Mouse (Mus musculus): ENCODE data around the gene Adamts4.
A peak's percentile ranks its signal among the peaks of the same experiment; 100 is the strongest.

Gene Adamts4

DNA sequence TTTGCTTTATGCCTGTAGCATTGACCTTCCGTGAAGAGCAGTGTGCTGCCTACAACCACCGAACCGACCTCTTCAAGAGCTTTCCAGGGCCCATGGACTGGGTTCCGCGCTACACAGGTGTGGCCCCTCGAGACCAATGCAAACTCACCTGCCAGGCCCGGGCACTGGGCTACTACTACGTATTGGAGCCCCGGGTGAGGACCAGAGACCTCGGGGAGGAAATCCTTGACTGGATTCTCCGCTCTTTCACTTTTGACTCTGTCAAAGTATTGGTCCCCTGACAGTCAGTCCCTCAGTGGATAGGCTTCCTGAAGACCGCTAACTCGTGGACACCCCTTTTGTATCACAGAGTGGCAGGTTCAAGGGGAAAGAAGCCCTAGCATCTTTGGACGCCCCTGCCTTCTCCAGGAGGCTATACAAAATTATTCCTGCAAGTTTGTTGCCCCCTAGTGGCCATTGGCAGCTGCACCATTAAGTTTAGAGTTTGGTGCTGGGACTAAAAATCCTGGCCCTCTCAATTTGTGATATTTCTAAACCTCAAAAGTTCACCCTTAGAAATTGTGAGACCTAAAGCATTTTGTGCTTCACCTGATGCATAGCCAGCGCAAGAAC is 6.8 kb downstream of the Adamts4 start:
- DNase-seq = no peak

DNA sequence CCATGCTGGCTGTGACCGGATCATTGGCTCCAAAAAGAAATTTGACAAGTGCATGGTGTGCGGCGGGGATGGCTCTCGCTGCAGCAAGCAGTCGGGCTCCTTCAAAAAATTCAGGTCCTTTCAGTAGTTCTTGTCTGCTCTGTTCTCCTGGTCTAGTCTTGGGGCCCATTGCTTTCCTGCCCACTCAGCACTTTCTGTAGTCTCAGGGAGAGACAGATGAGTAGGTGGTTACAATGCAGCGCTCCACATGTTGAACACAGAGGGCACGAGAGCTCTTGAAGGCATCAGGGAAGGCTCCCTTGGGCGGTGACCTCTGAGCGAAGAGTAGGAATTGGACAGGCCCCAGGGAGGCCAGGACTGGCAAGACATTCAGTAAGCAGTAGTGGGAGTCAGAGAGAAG is 7.6 kb downstream of the Adamts4 start:
- DNase-seq = no peak

DNA sequence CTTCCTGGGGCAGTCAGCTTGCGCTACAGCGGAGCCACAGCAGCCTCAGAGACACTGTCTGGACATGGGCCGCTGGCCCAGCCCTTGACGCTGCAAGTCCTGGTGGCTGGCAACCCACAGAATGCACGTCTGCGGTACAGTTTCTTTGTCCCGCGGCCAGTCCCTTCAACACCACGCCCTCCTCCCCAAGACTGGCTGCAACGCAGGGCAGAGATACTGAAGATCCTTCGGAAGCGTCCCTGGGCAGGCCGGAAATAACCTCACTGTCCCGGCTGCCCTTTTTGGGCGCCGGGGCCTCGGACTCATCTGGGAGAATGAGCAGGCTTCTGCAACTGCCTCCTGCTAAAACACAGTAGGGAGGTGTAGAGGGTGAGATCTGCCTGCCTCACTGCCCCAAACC is 8.7 kb downstream of the Adamts4 start:
- no peak for DNase-seq

DNA sequence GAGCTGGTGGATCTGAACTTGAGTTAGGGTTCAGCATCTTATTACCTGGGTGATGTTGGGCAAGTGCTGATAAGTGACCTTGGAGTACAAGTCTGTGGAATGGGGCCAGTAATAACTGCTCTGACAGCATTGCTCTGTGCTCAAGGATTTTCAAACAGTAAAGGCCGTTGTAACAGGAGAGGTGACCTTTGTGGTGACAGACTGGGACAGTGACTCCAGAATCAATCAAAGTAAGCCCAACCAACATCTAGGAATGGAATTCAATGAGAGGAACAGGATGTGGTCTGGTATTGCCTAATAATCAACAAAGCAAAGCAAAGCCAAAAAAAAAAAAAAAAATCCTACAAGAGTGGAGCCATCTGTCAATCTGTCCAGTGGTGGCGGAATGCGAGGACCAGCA is 10.1 kb downstream of the Adamts4 start:
- no peak for DNase-seq

DNA sequence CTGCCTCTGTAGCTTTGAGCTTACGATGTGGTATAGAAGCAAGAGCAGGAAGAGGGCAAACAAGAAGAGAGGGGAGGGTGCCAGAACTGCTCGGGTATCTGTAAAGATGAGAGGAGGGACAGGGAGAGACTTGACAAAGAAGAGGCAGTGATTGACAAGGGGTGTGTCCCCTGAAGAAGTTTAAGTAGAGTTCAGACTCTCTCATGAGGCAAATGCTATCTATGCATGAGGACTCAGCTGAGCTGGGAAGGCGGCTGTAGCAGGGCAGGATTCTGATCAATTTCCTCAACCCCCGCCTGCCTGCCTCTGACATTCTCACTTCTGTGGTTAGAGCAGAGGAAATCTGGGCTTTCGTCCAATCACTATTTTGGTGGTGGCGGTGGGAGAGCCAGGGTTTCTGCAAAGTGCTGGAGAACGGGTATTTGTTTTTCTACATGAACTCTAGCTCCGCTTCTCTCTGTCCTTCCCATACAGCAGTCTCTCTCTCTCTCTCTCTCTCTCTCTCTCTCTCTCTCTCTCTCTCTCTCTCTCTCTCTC is 12.4 kb downstream of the Adamts4 start:
- DNase-seq = no peak

DNA sequence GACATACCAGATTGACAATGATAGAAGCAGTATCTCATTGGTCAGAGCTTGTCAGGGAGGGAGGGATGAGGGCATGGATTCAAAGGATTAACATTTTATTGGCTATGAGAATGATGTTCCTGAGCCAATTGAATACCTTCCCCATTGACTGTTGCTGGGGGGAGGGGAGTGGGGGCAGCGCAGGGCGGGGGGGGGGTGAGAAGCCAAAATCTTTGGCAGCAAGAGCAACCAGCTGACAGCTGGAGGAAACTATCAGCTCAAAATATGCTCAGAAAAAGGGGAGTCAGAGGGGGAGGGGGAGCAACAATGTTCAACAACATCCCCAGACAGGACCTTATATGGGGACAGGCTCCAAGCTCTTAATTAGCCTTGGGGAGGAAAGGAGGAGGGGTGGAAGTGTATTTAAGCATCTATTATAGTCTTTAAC is 13.0 kb downstream of the Adamts4 start:
- DNase-seq = no peak

DNA sequence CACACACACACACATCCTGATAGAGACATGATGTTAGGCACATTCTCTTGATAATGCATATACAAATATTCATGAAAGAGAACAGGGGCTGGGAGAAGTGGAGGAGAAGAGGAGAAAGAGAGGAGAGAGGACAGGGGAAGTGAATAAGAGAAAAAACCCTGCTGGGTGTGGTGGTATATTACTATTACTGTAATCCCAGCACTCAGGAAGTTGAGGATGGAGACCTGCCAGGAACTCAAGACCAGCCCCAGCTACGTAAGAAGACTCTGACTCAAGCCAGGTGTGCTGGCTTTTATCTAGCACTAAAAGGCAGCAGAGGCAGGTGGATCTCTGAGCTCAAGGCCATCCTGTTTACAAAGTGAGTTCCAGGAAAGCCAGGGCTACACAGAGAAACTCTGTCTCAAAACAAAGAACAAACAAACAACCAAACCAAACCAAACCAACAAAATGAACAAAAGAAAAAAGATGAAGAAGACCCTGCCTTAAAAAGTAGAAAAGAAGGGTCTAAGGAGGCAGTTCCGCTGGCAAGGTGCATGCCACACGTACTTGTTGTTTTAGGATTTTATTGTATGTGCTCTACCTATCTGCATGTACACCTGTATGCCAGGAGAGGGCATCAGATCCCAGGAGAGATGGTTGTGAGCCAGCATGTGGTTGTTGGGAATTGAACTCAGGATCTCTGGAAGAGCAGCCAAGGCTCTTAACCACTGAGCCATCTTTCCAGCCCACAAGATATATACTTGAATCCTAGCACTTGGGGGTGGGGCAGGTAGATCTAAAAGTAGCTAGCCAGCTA is 13.6 kb downstream of the Adamts4 start:
- no peak for DNase-seq

DNA sequence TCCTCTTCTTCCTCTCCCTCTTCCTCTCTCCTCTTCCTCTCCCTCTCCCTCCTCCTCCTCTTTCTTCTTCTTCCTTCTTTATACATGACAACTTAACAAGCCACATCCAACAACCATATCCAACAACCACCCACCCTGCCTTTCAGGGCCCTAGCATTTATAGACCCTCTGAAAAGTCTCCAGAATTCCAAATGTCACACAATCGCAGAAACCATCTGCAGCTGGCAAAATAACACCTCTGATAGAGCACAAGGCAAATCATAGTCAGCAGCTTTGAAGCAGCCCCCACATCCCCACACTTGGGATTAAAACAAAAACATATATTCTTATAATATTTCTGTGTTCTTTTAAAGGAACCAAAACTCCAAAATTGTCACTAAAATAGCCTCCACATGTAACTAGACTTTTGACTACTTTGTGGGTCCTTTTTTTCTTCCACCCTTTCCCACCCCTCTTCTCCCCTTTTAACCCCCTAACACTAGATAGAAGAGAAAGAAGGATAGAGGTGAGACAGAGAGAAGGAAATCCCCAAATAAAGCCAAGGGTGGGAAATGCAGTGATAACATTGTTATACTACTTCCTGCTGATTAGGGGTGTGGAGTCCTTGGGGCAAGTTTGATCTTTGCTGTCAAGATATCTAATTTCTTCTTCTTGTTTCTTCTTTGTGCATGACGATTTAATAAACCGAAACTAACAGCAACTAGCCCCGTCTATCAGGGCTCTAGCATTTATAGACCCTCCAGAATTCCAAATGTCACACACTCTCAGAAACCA is 15.9 kb downstream of the Adamts4 start:
- no peak for DNase-seq

DNA sequence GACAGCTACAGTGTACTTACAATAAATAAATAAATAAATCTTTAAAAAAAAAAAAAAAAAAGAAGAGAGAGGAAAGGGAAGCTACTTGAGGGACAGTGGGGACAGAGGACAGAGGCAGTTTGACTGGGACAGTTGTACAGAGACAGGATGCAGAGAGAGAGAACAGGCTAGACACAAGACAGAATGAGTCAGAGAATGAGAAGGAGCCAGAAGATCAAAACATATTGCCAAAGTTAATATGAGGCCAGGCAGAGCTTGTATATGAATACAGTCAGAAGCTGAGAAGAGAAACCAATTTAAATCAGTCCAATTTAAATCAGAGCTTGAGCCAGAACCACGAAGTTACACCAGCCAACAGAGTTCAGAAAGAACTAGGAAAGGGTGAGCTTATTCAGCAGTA is 18.1 kb downstream of the Adamts4 start:
- no peak for DNase-seq

DNA sequence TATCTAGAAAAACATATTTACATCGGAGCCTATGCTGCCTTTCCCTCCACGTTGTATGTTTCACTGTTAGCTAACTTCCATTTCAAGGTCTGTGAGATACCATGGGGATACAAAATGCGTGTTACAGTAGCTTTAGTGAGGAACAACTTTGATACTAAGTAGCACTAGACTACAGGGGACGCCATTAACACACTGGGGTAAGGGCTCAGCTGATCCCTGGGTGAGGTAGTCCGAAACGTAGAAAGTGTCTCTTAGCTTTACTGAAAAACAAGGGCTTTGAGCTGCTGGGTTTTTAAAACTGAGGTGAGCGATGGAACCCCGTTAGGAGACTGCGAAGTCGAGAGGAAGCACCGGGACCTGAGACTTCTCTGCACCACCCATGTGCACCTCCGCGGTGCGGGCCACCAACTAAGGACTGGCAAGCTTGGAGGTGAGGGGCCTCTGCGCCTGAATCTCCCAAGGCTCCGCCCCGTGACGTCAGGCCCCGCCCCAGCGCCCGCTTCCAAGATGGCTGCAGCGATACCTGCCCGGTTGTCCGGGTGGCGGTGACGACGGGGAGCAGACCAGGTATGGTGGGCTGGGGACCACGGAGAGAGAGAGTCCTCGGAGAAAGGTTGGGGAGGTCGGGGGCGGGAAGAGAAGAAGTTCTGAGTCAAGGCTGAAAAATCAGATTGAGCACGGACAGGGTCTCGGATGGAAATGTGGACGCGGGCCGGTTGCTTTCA is 19.8 kb downstream of the Adamts4 start, which contains the start of gene B4galt3:
Gene B4galt3, plus strand, starts transcription at position 481 of the 725 bp plus-strand sequence.
- peak; percentile 98 for DNase-seq

DNA sequence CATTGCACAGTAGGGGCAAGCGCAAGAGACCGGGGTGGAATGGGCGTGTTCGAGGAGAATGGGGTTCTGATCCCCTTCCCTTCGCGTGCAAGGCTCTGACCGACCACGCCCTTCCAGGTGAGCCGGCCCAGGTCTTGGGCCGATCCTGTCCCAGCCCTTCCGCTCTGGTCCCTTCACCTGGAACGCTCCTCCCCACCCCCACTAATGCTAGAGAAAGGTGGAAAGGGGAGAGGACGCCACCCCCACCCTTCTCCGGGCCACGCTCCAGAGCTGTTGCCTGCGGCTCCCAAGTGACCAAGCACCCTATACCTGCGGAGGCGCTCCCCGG is 20.3 kb downstream of the Adamts4 start:
- DNase-seq = peak; percentile 61

DNA sequence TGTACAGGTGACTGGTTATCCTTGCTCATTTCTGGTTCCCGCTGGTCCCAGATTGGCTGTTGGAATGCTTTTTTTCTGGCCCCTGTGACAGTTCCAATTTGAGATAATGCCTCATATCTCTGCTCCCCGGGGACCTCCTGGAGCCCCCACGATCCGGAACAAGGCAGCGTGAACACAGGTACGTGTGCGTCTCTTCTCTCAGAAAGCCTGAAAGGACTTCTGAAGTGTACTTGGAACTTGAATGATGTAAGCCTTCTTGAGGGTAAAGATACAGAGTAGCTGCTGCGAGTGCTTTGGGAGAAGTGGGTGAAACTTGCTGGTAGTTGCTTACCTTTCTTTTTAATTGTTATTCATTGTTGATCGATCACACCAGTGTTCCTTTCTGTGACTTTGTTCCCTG is 21.0 kb downstream of the Adamts4 start:
- DNase-seq = no peak

DNA sequence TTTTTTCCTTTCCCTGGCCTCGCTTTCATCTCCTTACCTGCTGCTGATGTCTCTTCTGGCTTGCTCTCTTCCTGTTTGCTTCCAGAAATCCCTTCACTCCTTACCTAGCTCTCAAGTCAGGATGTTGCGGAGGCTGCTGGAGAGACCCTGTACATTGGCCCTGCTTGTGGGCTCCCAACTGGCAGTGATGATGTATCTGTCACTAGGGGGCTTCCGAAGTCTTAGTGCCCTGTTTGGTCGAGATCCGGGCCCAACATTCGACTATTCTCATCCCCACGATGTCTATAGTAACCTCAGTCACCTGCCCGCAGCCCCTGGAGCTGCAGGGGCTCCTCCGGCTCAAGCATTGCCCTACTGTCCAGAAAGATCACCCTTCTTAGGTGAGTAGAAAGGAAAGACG is 21.4 kb downstream of the Adamts4 start:
- no peak for DNase-seq

DNA sequence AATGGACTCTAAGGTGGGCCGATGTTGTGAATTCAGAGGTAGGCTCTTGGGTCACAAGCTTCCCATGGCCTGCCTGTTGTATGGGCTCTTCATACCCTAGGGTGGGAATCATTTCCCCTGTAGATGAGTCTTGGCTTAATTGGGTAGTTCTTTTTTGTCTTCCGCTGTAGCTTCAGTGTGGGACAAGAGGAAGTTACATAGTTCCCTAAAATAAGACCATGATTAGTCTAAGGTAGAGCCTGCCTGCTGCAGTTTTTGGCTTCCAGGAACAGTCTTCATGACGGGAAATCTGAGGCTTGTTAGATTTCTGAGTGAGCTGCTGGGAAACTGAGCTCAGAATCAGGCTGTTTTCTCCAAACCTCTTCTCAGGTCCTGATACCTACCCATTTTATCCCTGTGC is 21.9 kb downstream of the Adamts4 start:
- no peak for DNase-seq

DNA sequence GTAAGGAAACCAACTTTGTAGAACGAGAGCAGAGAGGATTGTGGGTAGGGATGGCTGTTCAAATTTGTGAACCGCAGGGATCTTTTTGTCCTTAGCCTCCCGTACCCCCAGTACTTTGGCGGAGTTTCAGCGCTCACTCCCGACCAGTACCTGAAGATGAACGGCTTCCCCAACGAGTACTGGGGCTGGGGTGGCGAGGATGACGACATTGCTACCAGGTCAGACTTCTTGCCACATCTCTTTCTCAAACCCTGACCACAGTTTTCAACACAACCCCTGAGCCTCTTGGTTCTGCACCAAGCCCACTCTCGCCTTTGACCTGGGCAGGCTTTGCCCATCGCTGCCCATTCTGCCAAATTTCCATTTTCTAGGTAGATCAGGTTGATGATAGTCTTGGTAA is 23.9 kb downstream of the Adamts4 start:
- DNase-seq = no peak

DNA sequence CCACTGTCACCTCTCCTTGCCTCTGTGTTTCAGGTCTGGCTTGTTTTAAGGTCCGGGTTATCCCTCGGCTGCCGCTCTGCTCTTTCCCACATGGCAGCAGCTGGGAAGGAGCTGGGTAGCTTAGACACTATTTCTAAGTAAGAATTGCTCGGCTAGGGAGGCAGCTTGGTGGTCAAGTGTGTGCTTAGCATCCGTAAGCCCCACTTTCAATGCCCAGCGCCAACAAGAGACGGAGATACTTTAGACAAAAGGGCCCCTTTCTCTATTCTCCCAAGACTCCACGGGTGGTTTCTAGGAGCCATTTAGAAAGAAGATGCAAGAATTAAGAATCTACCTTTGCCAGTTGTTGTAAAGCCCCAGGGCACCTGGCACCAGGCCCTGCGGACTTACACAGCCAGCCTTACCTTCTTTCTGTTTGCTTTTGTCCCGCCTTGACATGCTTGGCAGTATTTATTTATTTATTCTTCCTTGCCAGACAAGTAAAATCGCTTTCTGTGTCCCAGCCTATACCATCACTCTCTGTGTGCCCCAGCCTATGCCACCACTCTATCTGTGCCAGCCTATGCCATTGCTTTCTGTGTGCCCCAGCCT is 25.0 kb downstream of the Adamts4 start:
- DNase-seq = no peak

DNA sequence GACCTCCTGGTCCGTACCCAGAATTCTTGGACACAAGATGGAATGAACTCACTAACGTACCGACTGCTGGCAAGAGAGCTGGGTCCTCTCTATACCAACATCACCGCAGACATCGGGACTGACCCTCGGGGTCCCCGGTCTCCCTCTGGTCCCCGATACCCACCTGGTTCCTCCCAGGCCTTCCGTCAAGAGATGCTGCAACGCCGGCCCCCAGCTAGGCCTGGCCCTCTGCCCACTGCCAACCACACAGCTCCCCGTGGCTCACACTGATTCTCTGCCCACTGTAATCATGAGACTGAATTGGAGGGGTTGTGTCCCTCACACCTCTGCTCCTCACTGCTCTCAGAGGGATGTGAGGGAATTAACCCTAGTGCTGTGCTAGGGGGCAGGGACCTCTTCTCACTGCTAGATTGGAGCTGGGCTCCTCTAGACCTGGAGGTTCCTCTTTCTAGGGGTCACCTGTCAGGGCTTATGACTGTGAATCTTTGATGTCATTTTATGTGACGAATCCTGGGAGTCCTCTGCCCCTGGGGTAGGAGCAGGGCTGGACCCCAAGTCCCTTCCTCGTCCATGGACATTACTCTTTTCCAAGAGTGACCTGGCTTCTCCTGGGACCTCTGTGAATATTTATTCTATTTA is 26.0 kb downstream of the Adamts4 start:
- DNase-seq = no peak

DNA sequence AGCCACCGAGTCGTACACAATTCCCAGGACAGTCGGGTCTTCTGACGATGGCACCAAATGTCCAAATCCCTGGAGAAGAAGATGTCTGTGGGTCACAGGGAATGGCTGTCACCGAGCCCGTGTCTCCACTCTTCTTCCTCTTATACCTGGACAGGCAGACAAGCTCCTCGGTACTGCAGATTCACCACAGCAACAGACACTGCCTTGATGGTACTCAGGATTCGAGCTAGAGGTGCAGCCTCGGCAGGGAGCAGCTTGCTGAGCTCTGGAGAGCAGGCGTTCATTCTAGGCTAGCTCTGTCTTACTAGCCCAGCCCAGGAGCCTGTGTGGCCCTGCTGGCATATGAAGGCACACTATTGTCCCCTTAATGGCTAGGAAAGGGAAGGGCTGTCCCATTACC is 27.5 kb downstream of the Adamts4 start:
- DNase-seq = no peak

DNA sequence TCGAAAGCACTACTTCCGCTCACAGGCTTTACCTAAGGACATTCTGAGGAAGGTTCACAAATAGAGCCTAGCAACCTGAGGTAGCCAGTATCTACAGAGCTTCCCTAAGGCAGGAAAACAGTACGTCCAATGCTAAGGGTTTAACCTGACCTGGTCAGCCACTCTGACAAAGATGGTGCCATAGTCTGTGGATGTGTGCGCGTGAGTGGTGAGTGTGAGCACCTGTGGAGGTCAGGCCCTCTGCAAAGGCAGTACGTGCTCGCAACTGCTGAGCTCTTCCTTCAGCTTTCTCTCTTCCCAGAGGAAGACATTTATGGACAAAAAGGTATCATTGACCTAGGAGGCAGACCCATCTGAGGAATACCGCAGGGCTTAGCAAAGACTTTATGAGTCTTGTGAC is 28.2 kb downstream of the Adamts4 start:
- DNase-seq = no peak

DNA sequence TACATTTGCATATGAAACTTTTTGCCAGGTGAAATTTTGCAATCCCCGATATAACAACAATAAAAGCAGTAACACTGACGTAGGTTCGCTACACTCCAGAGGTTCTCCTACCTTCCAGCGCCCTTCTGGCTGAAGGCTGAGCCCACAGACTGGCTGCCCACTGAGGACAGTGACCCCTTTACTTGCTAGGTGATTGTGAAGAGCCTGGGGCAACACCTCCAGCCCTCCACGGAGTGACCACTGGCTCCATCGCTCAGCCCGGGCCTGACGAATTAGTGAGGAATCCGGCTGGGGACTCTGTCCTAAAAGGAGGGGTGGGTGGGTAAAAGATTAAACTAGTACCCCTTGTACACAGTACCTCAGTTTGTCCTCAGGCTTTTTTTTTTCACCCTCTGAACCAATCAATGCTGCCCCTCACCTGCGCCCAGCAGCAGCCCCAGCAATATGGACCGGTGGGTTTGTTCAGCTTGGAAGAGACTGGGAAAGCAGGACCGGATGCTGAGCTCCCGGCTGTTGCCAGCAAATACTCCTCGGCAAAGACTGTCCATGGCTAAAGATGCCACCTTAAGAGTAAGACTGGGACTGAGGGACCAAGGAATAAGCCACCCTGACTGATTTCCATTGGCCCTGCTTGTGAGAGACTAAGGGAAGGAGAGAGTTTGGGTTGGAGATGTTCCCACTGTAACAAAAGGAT is 28.9 kb downstream of the Adamts4 start:
- DNase-seq = no peak

DNA sequence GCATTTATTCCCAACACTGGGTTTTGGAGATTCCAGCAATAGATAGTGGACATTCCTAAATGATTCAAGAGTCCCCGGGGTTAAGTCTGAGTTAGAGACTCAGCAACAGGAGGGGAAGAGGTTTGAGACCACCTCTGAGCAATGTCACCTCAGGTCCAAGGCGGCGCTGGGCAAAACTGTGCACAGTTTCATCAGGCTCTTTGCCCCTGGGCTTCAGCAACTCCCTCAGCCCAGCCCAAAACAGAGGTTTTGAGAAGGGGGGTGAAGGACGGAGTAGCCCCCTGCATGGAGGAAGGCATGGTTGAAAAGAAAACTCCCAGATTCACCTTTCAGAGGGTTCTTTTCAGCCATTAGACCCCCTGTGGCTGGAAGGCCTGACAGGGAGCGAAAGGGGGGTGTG is 29.5 kb downstream of the Adamts4 start:
- DNase-seq = no peak
